Mouse (Mus musculus) ES-E14 (cell line): ENCODE results near the gene Sertad1. TPM values are rescaled to one million over a fixed set of nuclear protein-coding genes. Genes with fewer than 3 reads are reported as not detected.

Source experiments
- DNase-seq: peaks from one replicate; pipeline ENCODE4 v3.0.0-alpha.2; 2013; ENCODE audit warnings: low read depth, low spot score
- H3K27ac ChIP-seq: 2 replicates; pipeline ENCODE4 v1.5.1; 2012; ENCODE audit warnings: low read depth, mild to moderate bottlenecking, low read length, moderate library complexity, mixed read lengths; ENCODE audit not compliant: poor library complexity, insufficient read depth, severe bottlenecking
- H3K36me3 ChIP-seq: 2 replicates; pipeline ENCODE4 v1.6.1; 2012; ENCODE audit warnings: mild to moderate bottlenecking, low read length, moderate library complexity, mixed read lengths; ENCODE audit not compliant: control insufficient read depth, poor library complexity, insufficient read depth, severe bottlenecking
- H3K4me1 ChIP-seq, 2 experiments: fragments of 150-350 bp in 1 of 2; sonication (generic) in 1 of 2; 2 replicates each; pipeline ENCODE4 v1.6.1; 2012; ENCODE audit warnings: low read length in 2 of 2, mild to moderate bottlenecking in 1 of 2, mixed read lengths in 1 of 2; ENCODE audit not compliant: control insufficient read depth in 2 of 2, insufficient read depth in 2 of 2, poor library complexity in 1 of 2
- H3K4me3 ChIP-seq, 2 experiments: fragments of 150-350 bp in 1 of 2; sonication (generic) in 1 of 2; 2 replicates each; pipeline ENCODE4 v1.5.1; 2012; ENCODE audit warnings: low read length in 2 of 2, low read depth in 1 of 2, mild to moderate bottlenecking in 1 of 2, mixed read lengths in 1 of 2; ENCODE audit not compliant: insufficient read depth in 1 of 2, poor library complexity in 1 of 2, severe bottlenecking in 1 of 2
- H3K9ac ChIP-seq: 2 replicates; pipeline ENCODE4 v1.6.1; 2012; ENCODE audit warnings: low read depth, mild to moderate bottlenecking, low read length, mixed read lengths; ENCODE audit not compliant: poor library complexity, insufficient read depth, severe bottlenecking
- H3K9me3 ChIP-seq: fragments of 150-350 bp; sonication (generic); 2 replicates; pipeline ENCODE4 v1.6.1; 2012; ENCODE audit warnings: low read depth, mild to moderate bottlenecking, low read length; ENCODE audit not compliant: control insufficient read depth, insufficient read depth
- CHD2 ChIP-seq: IDR thresholded peaks from 2 replicates; pipeline ENCODE4 v1.6.1; 2014; ENCODE audit warnings: mild to moderate bottlenecking, low read depth, low read length, inconsistent platforms
- HCFC1 ChIP-seq: IDR thresholded peaks from 2 replicates; pipeline ENCODE4 v1.6.1; 2012; ENCODE audit warnings: low read length, inconsistent platforms, borderline replicate concordance; ENCODE audit not compliant: insufficient read depth
- MAFK ChIP-seq: IDR thresholded peaks from 2 replicates; pipeline ENCODE4 v1.6.1; 2014; ENCODE audit warnings: mild to moderate bottlenecking, low read depth, low read length, inconsistent platforms; ENCODE audit not compliant: insufficient read depth
- ZC3H11A ChIP-seq: IDR thresholded peaks from 2 replicates; pipeline ENCODE4 v1.6.1; 2012; ENCODE audit warnings: low read depth, mild to moderate bottlenecking, inconsistent platforms, low read length, borderline replicate concordance
- ZNF384 ChIP-seq: IDR thresholded peaks from 2 replicates; pipeline ENCODE4 v1.6.1; 2012; ENCODE audit warnings: low read depth, low read length, inconsistent platforms
- in situ Hi-C, 2 experiments: fragments of 600-800 bp; cut with MboI; formaldehyde crosslinking; loops; one replicate each; pipeline ENCODE4 v1.15.1; 2025; ENCODE audit warnings: low sequenced_read_pairs in 2 of 2, inconsistent platforms in 1 of 2; ENCODE audit not compliant: unreplicated experiment in 2 of 2
- total RNA-seq: library from RNA; depleted of rRNA; stranded (reverse); fragments of 300-350 nt; gene quantifications from 2 replicates; pipeline ENCODE4 v1.2.3, GENCODE M21; 2012

The Sertad1 gene
- total RNA-seq, 1 experiment: 25.1 TPM

- Histone ChIP-seq H3K27ac (peak overlapping the region; percentile 68; the same call in 1 of the 2 replicates), H3K36me3 (no peaks in the 10 kb centered on the region), H3K9me3 (no peaks in the 10 kb centered on the region), H3K4me1 (peaks cover 11 to 25% of the 10 kb centered on the region in 2 experiments; a peak in 3 of 4 replicates), H3K4me3 (peak overlapping the region; percentile 65 to 71; a peak in 3 of 4 replicates), H3K9ac (peak overlapping the region; percentile 61; the same call in 1 of the 2 replicates)
- TF ChIP-seq MAFK (0 out of 2 replicates have a peak, but pooled peaks have one; percentile 30), HCFC1 (no peak), CHD2 (no peak), ZNF384 (peak; percentile 53; the same call in 1 of the 2 replicates)
- in situ Hi-C loops: no loop called here
- DNase-seq: no peak
Measured at GRCm38 (mm10) chr7:27508648-27509005, 21.9 kb downstream of the Sertad1 start.

GRCm38 (mm10) chr7:27510809-27511208, 24.1 kb downstream of the Sertad1 start:
- Histone ChIP-seq H3K27ac (no peak overlapping the region), H3K4me3 (no peak overlapping the region), H3K4me1 (peaks cover 8 to 18% of the 10 kb centered on the region in 2 experiments), H3K36me3 (no peaks in the 10 kb centered on the region), H3K9ac (no peak overlapping the region), H3K9me3 (no peaks in the 10 kb centered on the region)
- TF ChIP-seq MAFK (no peak), HCFC1 (no peak), CHD2 (no peak), ZC3H11A (no peak), ZNF384 (no peak)
- DNase-seq: no peak
- in situ Hi-C loops: no loop called here

- no peak overlapping the region for H3K4me3 ChIP-seq
- in situ Hi-C loops: no loop called here
- peaks cover 6% of the 10 kb centered on the region; the same call in 1 of the 2 replicates for H3K36me3 ChIP-seq
- no peak overlapping the region for H3K9ac ChIP-seq
- H3K9me3 ChIP-seq: no peaks in the 10 kb centered on the region
- H3K4me1 ChIP-seq: peaks cover 3 to 8% of the 10 kb centered on the region in 2 experiments
- TF ChIP-seq MAFK (no peak), ZNF384 (no peak), ZC3H11A (no peak), CHD2 (no peak), HCFC1 (no peak)
- DNase-seq: no peak
- H3K27ac ChIP-seq: no peak overlapping the region
Measured at GRCm38 (mm10) chr7:27514961-27515360, 28.3 kb downstream of the Sertad1 start.

GRCm38 (mm10) chr7:27518314-27518713, 31.6 kb downstream of the Sertad1 start:
- in situ Hi-C loops: no loop called here
- Histone ChIP-seq H3K4me3 (no peak overlapping the region), H3K36me3 (peaks cover 6% of the 10 kb centered on the region; the same call in 1 of the 2 replicates), H3K9me3 (no peaks in the 10 kb centered on the region), H3K4me1 (peaks cover 8 to 15% of the 10 kb centered on the region in 2 experiments; a peak in 3 of 4 replicates), H3K9ac (no peak overlapping the region), H3K27ac (no peak overlapping the region)
- TF ChIP-seq HCFC1 (no peak), ZNF384 (no peak), ZC3H11A (no peak), MAFK (no peak), CHD2 (no peak)
- no peak for DNase-seq

- Histone ChIP-seq H3K9ac (peak overlapping the region; percentile 21; the same call in 1 of the 2 replicates), H3K27ac (peak overlapping the region; percentile 93), H3K4me3 (no peak overlapping the region), H3K9me3 (no peaks in the 10 kb centered on the region), H3K36me3 (peaks cover 6% of the 10 kb centered on the region; the same call in 1 of the 2 replicates), H3K4me1 (peaks cover 5 to 18% of the 10 kb centered on the region in 2 experiments; a peak in 3 of 4 replicates)
- in situ Hi-C loops: no loop called here
- TF ChIP-seq MAFK (no peak), CHD2 (no peak), ZC3H11A (no peak), HCFC1 (no peak), ZNF384 (no peak)
- no peak for DNase-seq
Measured at GRCm38 (mm10) chr7:27520104-27520503, 33.4 kb downstream of the Sertad1 start.
